Mouse (Mus musculus): ENCODE measurements around the gene Gm5592. TPM values are rescaled to one million over a fixed set of nuclear protein-coding genes. Genes with fewer than 3 reads are reported as not detected.
"Not testable (repeated sequence)": the region's sequence is repeated elsewhere in the genome, so short reads cannot be mapped to it uniquely, and the experiment has no call there.

Gm5592 gene
- total RNA-seq (2021) = not detected
- long read RNA-seq, experiment 1 = 0 reads
- long read RNA-seq, experiment 2 = 0 reads

DNA sequence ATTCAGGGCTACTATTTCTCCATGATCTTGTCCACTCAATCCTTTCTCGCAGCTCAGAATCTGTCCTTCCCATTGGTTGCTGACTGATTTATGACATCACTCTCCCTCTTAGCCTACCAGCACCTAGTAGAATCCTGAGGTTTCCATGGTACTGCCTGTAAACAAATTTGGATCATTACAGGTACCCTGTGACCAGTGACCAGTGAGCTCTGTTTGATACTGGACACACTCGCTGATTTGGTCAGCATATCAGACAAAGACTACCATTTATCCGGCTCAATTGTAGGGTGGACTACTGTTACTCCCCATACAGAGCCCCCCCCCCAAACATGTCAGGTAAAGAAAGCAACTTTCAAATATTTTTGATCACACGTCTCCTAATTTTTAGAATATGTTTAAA, at the start of gene Gm5592:
Gm5592 (plus strand) TSS at position 301 of the 400 bp plus-strand sequence.
- DNase-seq = not testable (repeated sequence)

- not testable (repeated sequence) for DNase-seq
Observed at GRCm38 (mm10) chr7:41155806-41156205, 2.2 kb downstream of the Gm5592 start.

GRCm38 (mm10) chr7:41157879-41158278, 4.2 kb downstream of the Gm5592 start:
- not testable (repeated sequence) for DNase-seq

DNA sequence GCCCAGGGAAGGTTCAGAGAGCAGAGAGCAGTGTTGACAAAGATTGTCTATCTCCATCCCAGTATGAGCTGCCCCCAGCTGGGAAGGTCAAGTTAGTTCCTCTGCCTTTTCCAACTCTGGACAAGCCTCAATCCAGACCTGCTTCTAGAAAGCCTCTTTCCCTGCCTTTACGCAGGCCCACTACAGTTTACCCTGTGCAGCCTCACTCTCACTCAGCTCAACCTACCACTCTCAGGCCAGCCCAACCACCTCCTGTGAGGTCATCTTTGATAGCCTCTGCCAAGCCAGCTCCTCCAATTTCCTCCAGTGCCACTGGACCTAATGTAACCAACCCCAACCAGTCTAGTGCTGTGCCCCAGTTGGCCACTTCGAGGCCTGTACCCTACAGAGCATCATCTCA, 4.9 kb downstream of the Gm5592 start:
- DNase-seq = not testable (repeated sequence)

GRCm38 (mm10) chr7:41193671-41194070, 40.0 kb downstream of the Gm5592 start:
- no peak for DNase-seq

Other genes starting within 250 kb of the Gm5592 start
- gene 4930433I11Rik, start 166.3 kb upstream of the Gm5592 start, total RNA-seq (2021) = not detected
- not detected for gene Gm4884, start 121.1 kb upstream of the Gm5592 start, total RNA-seq (2021)
- gene AI987944, start 239.5 kb downstream of the Gm5592 start, total RNA-seq (2021) = 10 to 100 TPM; 10.3 to 13.0 TPM

All from adrenal gland, postnatal 10 days (tissue).